Mouse (Mus musculus) monocyte, adult 5-6 weeks (primary cell): Measurements from ENCODE around the gene Ess2. TPM values are rescaled to one million over a fixed set of nuclear protein-coding genes. Genes with fewer than 3 reads are reported as not detected.
"Not testable (repeated sequence)": the region's sequence is repeated elsewhere in the genome, so short reads cannot be mapped to it uniquely, and the experiment has no call there.

Experiments
- ATAC-seq: fragments of 153-309, 156-312 bp; replicated peaks from 2 replicates; pipeline ENCODE4 v1.8.0; 2017; ENCODE audit warnings: mild to moderate bottlenecking; ENCODE audit not compliant: low TSS enrichment, insufficient number of reproducible peaks, severe bottlenecking, poor library complexity, low FRiP score
- total RNA-seq: library from RNA; stranded (forward); fragments of 200-1000, 200-491, 200-594 nt; gene quantifications from 3 replicates; pipeline ENCODE4 v1.2.3, GENCODE M21; 2017

Gene Ess2
- total RNA-seq, result 35.2 to 48.5 TPM (median 39.7 TPM) in 3 replicates

DNA sequence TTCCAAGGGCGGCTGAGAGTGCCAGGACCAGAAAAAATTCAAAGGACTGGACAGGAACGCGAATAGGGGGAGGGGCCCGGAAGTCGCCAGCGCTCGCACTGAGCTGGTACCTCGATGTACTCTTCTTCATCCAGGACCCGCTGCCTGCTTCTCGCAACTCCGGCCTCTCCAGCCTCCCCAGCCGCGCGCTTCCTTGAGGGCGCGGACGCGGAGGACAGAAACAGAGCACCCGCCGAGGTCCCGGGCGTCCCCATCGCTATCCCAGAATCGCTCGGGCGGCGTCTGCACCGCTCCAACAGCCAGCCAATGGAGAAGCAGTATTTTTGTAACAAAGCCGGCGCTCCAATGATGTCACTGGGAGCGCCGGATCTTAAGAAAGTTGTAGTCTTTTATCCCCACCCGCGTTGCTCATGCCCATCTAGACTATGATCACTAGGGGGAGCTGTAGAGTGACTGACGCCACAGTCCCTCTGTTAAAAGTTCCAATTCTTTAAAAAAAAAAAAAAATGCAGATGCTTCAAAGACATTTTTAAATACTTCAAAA, at the start of gene Ess2:
Ess2 (minus strand) TSS at position 297 of the 544 bp plus-strand sequence.
- ATAC-seq, result peak; percentile 92

DNA sequence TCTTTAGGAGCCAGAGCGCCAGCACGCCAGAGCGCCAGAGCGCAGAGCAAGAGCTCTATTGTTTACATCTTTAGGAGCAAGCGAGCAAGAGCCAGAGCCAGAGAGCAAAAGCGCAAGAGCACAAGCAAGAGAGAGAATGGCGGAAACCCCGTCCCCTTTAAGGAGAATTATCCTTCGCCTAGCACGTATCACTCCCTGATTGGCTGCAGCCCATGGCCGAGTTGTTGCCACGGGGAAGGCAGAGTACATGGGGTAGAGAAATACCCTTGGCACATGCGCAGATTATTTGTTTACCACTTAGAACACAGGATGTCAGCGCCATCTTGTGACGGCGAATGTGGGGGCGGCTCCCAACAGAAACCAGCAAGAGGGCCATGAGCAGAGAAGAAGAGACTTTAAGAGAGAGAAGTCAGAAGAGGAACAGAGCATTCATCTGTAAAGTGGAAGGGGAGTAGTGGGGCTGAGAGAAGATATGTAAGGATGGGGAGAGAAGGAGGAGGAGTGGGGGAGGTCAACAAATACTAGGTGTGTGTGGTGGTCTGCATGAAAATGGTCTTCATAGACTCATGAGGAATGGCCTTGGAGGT, 45.0 kb upstream of the Ess2 start:
- not testable (repeated sequence) for ATAC-seq

DNA sequence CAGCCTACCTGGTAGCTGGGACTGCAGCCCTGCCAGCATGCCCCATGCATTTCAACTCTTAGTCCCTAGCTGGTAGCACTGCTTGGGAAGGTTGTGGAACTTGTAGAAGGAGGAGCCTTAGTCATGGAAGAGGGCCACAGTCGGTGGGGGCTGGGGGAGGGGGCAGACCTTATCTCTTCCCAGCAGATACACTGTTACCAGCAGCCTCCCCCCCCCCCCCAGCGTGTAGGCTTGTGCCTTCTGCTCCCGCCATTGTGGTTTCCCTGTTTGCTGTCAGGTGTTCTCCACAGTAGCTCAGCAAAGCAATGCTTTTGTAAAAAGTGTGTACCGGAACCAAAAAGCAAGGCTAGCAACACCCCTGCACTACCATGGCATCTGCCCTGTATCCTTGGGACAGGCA, 40.5 kb upstream of the Ess2 start:
- no peak for ATAC-seq

DNA sequence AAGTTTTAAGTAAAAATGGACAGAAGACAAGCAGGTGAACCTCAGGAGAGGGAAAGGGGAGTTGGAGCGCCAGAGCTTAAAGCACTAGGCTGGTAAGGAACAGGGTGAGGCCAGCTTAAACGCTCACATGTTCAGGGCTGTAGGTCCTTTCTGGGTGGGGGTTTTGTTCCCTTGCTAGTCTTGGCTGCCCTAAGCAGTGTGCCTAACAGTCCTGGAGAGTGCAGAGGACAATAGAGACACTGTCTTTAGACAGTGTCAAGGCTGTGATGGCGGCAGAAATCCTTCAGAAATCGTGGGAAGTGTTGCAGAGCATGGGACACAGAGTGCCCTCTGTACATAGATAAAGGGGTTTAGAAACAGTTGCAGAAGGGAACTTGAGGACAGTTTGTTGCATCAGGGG, 38.9 kb upstream of the Ess2 start:
- ATAC-seq, result no peak

DNA sequence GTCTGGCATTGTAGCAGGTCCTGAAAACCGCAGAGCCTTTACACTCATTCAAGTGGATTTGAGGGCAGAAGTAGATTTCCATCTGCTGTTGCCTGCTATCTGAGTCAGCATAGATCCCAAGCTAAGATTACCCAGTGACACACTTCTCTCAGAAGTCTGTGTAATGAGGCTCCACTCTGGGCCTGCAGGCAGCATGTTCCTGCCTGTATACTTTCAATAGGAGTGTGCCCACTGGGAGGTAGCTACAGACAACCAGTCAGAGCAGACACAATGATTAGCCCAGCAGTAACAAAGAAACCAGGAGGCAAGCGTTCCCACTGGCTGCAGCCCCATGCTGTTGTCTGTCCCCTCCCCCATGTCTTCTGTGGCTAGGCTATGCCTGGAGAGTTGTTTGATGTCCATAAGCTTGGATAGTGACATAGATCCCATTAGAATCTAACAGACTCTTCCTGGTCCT, 38.3 kb upstream of the Ess2 start:
- no peak for ATAC-seq

DNA sequence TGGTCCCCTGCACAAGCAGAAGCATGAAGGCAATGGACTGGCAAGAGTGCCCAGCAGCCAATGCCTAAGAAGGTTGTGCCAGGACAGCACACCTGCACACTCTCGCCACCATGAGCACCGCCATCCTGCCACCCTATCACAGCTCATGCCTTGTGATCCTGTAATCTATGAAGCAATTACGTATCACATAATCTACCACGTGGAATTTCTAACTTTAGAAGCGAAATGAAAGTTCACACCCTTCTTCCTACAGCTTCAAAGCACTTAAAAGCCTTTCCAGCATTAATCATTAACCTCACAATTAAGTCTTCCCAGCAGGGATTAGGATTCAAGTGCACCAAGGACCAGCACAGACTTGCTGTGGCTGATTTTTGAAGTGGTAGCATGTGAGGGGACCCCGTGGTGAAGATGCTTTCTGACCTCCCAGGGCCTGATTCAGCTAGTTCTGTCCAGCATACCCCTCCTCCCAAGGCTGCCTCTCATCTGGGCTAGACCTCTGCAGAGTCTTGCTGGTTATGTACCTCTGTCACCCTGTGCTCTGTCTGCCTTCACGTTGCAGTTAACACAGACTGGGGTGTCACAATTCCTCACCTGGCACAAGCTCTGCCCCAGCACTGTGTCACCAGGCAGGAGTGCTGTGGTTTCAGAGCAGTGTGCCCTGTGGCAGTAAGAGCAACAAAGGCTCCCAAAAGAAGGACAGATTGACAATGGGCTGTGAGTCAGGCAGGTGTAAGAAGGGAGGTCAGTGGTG, 34.1 kb upstream of the Ess2 start:
- no peak for ATAC-seq

DNA sequence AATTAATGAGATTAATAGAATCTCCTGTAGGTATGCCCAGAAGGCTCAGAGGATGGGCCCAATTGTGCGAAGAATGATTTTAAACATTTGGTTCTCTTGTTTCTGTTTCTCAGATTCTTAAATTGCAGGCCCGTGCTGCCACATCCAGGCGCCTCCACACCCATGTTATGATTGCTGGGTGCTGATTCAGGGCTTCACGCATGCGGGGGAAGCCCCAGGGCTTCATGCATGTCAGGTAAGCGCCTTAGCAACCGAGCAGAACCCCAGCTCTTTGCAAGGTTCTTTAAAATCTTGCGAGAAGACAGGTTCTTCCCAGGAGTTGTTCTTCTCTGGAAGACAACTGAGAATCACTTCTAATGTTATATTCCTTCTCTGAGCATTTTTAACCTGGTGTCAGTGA, 32.3 kb upstream of the Ess2 start:
- ATAC-seq, result no peak

DNA sequence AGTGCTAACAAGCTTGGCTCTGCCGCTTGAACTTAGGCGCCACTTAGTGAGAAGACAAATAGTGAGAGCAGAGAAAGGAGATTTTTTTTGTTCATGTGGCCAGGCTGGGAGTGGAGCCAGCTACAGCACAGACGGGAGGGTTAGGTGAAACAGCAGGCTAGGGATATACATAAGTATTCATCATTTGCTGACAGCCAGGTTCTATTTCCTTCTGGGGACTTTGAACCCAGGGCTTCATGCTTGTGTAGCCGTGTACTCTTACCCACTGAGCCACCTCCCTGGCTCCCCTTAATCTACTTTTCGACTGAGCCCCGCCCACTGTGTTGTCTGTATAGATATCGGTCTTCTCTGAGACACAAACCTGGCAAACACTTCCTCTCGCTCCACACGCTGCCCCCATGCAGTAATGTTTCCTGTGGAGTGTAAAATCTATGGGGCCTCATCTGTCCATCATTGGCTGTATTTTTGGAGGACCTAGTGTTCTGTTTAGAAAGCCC, 28.2 kb upstream of the Ess2 start:
- ATAC-seq, result no peak

DNA sequence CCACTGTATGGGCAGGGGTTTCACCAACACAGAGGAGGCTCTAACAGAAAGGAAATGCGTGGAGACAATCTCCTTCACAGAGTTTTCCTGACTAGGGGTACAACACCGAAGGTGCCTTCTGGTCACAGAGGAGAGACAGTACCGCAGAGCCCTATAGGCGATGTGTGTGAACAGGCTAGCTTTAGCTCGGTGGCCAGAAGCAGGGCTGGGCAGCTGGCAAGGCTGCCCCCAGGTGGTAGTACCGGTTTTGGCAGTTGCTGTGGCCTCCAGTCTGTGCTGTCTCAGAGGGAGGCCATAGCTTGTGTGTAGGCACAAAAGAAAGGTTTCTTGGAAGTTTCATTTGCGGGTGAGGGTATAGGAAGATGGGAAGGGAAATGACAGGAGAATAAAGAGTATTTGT, 27.7 kb upstream of the Ess2 start:
- ATAC-seq, result peak; percentile 89

DNA sequence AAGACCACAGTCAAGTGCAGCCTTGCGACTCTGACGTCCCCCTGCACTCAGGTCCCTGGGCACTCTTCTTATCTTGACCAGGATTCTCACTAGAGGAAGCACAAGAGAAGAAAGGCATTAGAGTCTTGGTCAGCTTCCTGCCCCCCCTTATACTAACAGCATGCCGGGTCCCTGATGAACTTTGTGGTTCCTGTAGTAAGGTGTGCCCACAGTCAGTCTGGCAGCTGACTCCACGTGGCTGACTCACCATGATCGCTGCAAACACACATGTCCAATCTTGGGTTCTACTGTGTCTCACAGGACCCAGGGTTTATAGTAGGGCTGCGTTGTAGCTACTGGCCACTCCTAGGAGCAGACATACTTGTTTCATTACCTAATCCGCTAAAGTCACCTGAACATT, 27.0 kb upstream of the Ess2 start:
- no peak for ATAC-seq

DNA sequence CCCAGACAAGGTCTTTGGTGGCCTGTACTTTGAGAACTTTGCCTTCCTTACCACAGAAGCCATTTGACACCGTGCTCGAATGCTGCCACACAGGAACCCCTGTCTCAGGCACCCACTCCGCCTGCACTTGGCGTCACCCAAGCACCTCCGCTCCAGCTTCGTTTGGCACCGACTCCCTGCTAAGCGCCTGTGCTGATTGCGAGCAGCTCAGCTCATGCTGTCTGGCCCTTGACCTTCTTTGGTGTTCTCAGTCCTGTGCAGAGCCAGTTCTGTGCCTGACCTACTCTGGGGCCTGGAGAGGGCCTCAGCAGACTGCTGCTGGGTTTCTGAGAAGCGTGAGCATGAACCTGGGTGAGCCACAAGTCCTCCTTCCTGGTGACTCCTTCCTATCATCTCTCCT, 25.6 kb upstream of the Ess2 start:
- ATAC-seq, result no peak

DNA sequence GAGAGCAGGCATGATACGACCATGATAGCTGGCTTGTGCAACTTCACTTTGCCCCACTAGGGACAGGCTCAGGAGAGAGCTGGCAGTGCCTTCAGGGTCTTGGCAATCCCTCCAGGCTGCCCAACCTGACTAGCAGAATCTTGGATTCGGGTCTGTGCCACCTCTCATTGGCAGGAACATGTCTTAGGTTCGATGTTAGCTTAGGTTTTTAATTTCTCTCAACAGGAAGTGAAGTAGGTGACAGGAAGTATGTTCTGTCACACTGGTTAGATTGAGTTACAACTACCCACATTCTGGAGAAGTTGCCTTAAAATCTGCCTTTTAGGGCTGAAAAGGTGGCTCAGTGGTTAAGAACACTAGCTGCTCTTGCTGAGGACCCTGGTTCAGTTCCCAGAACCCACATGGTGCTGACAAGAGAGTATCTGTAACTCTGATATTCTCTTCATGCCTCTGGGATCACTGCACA, 23.3 kb upstream of the Ess2 start:
- no peak for ATAC-seq

DNA sequence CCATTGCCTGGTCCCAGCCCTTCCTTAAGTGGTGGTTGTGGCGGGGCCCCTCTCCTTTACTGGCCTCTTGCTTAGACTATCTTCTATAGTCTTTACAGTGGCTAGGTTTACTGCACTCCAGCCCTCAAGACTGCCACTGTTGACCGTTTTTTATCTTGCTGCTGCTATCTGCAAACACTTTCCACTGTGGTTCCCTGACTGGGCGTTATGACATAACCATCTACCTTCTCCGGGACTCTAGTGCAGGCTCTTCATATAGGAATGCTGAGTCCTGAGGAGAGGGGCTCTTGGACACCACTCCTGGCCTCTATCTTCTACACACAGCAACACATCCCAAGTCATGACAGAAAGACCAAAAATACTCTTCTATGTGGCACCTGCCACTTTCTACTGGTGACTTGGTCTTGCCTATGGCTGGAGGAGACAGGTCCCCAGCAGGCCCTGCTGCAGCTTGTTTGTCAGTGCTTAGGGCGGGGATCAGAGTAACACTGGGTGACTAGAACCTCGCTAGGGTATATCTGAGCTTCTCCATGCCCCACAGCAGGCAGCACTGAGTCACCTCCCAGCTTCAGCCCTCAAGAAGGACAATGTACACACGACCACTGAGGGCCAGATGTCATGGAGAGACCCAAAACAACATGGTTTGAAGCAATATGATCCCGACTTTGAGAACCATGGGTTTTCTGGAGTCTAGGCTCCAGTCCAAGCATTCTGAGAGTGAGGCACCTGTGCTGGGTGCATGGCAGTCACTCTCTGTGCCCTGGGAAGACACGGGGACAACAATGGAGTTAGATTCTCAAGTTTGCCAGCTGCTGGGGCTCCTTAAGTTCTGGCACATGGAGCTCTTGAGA, 22.7 kb upstream of the Ess2 start:
- no peak for ATAC-seq

DNA sequence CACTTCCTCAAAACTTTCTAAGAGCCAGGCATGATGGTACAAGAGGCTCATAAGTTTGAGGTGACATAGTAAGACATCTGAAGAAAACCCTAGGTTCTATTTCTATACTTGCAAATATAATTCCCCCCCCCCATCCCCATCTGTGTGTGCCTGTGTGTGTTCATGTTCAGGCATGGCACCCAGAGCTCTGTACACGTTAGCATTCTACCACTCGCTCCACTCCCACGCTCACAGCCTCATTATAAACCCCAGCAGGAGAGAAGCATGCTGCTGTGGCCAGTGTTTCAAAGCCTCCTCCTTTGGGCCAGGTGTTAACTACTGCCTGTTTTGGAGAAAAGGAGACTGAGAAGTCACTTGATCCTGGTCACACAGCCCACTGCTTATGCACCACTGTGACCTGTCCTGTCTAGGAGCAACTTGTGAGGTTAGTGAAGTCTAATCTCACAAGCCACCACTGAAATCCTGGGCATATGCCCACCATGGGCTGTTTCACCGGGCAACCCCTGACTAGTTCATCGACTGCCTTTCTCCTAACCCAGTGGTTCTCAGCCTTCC, 20.8 kb upstream of the Ess2 start:
- no peak for ATAC-seq

DNA sequence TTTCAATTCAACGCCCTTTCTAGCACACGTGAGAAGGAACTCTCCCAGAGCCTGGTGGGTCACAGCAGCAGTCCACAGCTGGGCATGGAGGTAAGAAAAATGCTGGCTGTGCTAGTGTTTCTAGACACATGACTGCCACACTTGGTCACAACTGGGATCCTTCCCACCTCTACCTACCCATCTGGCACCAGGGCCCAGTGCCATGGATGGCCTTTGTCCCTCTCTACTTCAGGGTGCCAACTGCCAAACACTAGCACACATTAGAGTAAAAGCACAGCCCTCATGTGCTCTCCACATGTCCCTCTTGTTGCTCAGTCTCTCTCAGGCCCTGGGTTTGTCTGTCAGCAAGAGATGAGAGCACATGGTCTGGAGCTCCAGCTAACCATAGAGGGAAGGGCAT, 18.5 kb upstream of the Ess2 start:
- ATAC-seq, result no peak

DNA sequence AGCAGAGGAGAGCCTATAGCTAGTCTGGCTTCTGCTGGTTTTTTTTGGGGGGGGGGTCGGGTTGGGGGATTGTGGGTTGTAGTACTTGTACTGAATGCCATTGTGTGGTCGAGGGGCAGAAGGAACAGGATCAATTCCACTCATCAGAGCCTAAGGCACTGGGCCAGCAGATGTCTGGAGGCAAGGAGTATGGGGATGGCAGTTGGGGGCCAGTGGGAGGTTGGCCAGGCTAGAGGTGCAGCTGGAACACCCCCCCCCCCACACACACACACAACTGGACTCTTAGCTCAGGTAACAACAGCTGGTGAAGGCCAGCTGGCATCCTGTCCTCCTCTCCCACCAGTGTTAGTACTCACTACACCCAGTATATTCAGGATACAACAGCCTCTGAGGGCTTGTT, 18.1 kb upstream of the Ess2 start:
- no peak for ATAC-seq

DNA sequence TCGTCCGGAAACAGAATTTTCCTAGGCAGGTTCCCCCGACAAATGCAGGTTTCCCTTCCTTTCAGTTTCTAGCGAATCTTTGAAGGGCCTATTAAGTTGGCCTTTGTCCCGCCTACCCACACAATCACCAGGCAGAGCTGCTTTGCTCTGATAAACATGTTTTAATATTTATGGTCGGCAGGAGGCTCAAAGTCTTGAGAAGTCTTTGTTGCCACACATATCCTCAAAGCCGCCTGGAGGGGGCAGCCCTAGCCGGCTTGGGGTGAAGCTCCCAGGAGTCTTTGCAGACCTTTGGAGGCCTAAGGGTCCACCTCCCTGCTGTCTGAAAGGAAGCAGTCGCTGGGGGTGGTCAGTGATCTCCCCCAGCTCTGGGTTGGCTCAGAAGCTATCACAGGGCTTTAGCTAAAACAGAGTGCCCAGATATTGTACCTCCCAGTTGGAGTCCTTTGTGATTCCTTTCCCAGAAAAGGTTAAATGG, 17.5 kb upstream of the Ess2 start:
- peak; percentile 74 for ATAC-seq

DNA sequence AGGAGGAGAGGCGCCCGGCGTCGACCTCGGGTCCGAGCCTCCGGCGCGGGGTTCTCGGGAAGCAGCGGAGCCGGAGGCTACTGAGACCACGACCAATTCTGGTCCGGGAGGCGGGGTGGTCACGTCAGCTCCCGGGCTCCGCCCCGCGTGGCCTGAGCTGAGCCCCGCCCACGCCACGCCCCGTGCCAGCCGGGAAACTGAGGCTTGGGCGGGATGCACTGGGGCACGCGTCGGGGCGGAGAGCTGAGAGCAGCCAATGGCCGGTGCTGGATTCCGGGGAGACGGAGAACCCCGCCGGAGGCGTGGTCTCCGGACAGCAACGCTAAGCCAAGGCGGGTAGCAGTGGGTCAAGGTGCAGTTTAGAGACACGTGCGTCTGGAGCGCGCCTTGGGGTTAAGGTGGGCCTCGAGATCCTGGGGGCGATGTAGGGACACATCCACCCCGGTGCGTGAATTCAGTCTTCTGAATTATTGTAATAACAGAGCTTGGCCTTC, 17.0 kb upstream of the Ess2 start, which contains the start of gene Slc25a1:
Slc25a1 (minus strand) TSS at position 133 of the 494 bp plus-strand sequence.
- ATAC-seq, result peak; percentile 21
